Mouse (Mus musculus) olfactory bulb, adult 2 months (tissue): Measurements from ENCODE around the gene Chrm3. TPM values are rescaled to one million over a fixed set of nuclear protein-coding genes. Genes with fewer than 3 reads are reported as not detected.

ENCODE experiments used
- H3K27ac ChIP-seq: fragments of 200-500 bp; 2 replicates; pipeline ENCODE4 v1.5.1; 2012; ENCODE audit warnings: low read depth, low read length; ENCODE audit not compliant: insufficient read depth
- H3K4me1 ChIP-seq: fragments of 200-500 bp; 2 replicates; pipeline ENCODE4 v1.6.1; 2012; ENCODE audit warnings: low read length; ENCODE audit not compliant: control insufficient read depth, insufficient read depth
- H3K4me3 ChIP-seq: fragments of 200-500 bp; 2 replicates; pipeline ENCODE4 v1.5.1; 2012; ENCODE audit warnings: mild to moderate bottlenecking, low read depth, low read length, moderate library complexity; ENCODE audit not compliant: insufficient read depth
- CTCF ChIP-seq: fragments of 200-500 bp; IDR thresholded peaks from 2 replicates; pipeline ENCODE4 v1.5.1; 2012; ENCODE audit warnings: low read depth, mild to moderate bottlenecking, low read length, moderate library complexity; ENCODE audit not compliant: insufficient read depth
- POLR2A ChIP-seq: fragments of 200-500 bp; IDR thresholded peaks from 2 replicates; pipeline ENCODE4 v1.6.1; 2012; ENCODE audit warnings: mild to moderate bottlenecking, low read depth, low read length, moderate library complexity; ENCODE audit not compliant: insufficient read depth
- WGBS: fragments of 180-500 bp; shearing (Covaris S2); methylation state at CpG from one replicate; pipeline ENCODE4 v1.1.7; 2018; 5-methylcytosine and 5-hydroxymethylcytosine counted together
- polyA plus RNA-seq: library from polyadenylated mRNA; stranded (reverse); fragments of >200 nt; gene quantifications from 2 replicates; pipeline ENCODE4 v1.2.4, GENCODE M21; 2012; ENCODE audit warnings: low replicate concordance; ENCODE audit not compliant: missing spikeins, insufficient read depth, insufficient read length

Chrm3 gene
- polyA plus RNA-seq, 1 experiment: not detected

- TF ChIP-seq POLR2A: no peak
- TF ChIP-seq CTCF: no peak
- 86% methylated on average over 1 of the region's 1 CpGs for WGBS
- Histone ChIP-seq H3K4me3 (no peak overlapping the region), H3K27ac (no peak overlapping the region), H3K4me1 (no peaks in the 10 kb centered on the region)
Observed at GRCm38 (mm10) chr13:9930606-9931005, 430.0 kb downstream of the Chrm3 start.

- TF ChIP-seq POLR2A (no peak), CTCF (no peak)
- Histone ChIP-seq H3K27ac (no peak overlapping the region), H3K4me3 (no peak overlapping the region), H3K4me1 (no peaks in the 10 kb centered on the region)
- WGBS: 60% methylated on average over 2 of the region's 2 CpGs
Observed at GRCm38 (mm10) chr13:9929978-9930377, 430.7 kb downstream of the Chrm3 start.

GRCm38 (mm10) chr13:9921150-9921549 is 439.5 kb downstream of the Chrm3 start:
- no peak for TF ChIP-seq POLR2A
- TF ChIP-seq CTCF: no peak
- H3K4me3 ChIP-seq: no peak overlapping the region
- 86% methylated on average over 1 of the region's 1 CpGs for WGBS
- no peak overlapping the region for H3K27ac ChIP-seq
- no peaks in the 10 kb centered on the region for H3K4me1 ChIP-seq

- TF ChIP-seq CTCF (no peak), POLR2A (no peak)
- Histone ChIP-seq H3K27ac (no peak overlapping the region), H3K4me1 (no peaks in the 10 kb centered on the region), H3K4me3 (no peak overlapping the region)
- 93% methylated on average over 4 of the region's 4 CpGs for WGBS
Observed at GRCm38 (mm10) chr13:9912697-9913096, 447.9 kb downstream of the Chrm3 start.

GRCm38 (mm10) chr13:9908707-9909106 is 451.9 kb downstream of the Chrm3 start:
- no peak overlapping the region for H3K4me3 ChIP-seq
- H3K27ac ChIP-seq: no peak overlapping the region
- no peaks in the 10 kb centered on the region for H3K4me1 ChIP-seq
- no peak for TF ChIP-seq POLR2A
- no peak for TF ChIP-seq CTCF
- 90% methylated on average over 2 of the region's 2 CpGs for WGBS

GRCm38 (mm10) chr13:9907202-9907601 is 453.4 kb downstream of the Chrm3 start:
- no peak overlapping the region for H3K27ac ChIP-seq
- TF ChIP-seq CTCF: no peak
- no peak for TF ChIP-seq POLR2A
- H3K4me1 ChIP-seq: no peaks in the 10 kb centered on the region
- WGBS: 78% methylated on average over 3 of the region's 3 CpGs
- H3K4me3 ChIP-seq: no peak overlapping the region

- no peak for TF ChIP-seq POLR2A
- TF ChIP-seq CTCF: no peak
- Histone ChIP-seq H3K4me3 (no peak overlapping the region), H3K4me1 (no peaks in the 10 kb centered on the region), H3K27ac (no peak overlapping the region)
Observed at GRCm38 (mm10) chr13:9904455-9904854, 456.2 kb downstream of the Chrm3 start.

- Histone ChIP-seq H3K27ac (no peak overlapping the region), H3K4me3 (no peak overlapping the region), H3K4me1 (no peaks in the 10 kb centered on the region)
- 95% methylated on average over 5 of the region's 5 CpGs for WGBS
- TF ChIP-seq POLR2A: no peak
- no peak for TF ChIP-seq CTCF
Observed at GRCm38 (mm10) chr13:9900653-9901385, 459.8 kb downstream of the Chrm3 start.

- 82% methylated on average over 3 of the region's 3 CpGs for WGBS
- TF ChIP-seq CTCF: no peak
- no peak for TF ChIP-seq POLR2A
- H3K27ac ChIP-seq: no peak overlapping the region
Observed at GRCm38 (mm10) chr13:9898664-9899369, 461.8 kb downstream of the Chrm3 start.

More at GRCm38 (mm10) chr13:9898664-9899369, 461.8 kb downstream of the Chrm3 start:
- Histone ChIP-seq H3K4me1 (no peaks in the 10 kb centered on the region), H3K4me3 (no peak overlapping the region)
